Mouse (Mus musculus): Measurements from ENCODE around the gene B230118H07Rik. TPM values are rescaled to one million over a fixed set of nuclear protein-coding genes. Genes with fewer than 3 reads are reported as not detected.

The B230118H07Rik gene
- polyA plus RNA-seq, 1 experiment from 2014 or later = 38.1 TPM

- WGBS = 69% methylated on average over 2 of the region's 2 CpGs
- no peak for ATAC-seq (replicated peaks; ENCODE audit: low FRiP score)
- H3K9ac ChIP-seq (ENCODE audit: low read depth, low read length) = no peak overlapping the region
Observed at GRCm38 (mm10) chr2:101533741-101534140, 115.6 kb downstream of the B230118H07Rik start.

GRCm38 (mm10) chr2:101525503-101526381, 123.6 kb downstream of the B230118H07Rik start:
- H3K36me3 ChIP-seq (ENCODE audit: control insufficient read depth, insufficient read depth, low read length) = no peaks in the 10 kb centered on the region
- no peaks in the 10 kb centered on the region for H3K9me3 ChIP-seq (ENCODE audit: control insufficient read depth, low read length)
- no peak overlapping the region for H3K4me2 ChIP-seq
- H3K4me1 ChIP-seq (replicated peaks; ENCODE audit: control insufficient read depth, insufficient read depth, low read length) = no peaks in the 10 kb centered on the region
- H3K4me3 ChIP-seq (ENCODE audit: low read depth, low read length) = no peak overlapping the region
- H3K27ac ChIP-seq (ENCODE audit: low read depth, low read length) = no peak overlapping the region
- DNase-seq (ENCODE audit: low spot score) (no peak), ATAC-seq (replicated peaks; ENCODE audit: low FRiP score) (no peak)
- WGBS = 61% methylated on average over 6 of the region's 6 CpGs
- no peaks in the 10 kb centered on the region for H3K27me3 ChIP-seq (replicated peaks; ENCODE audit: control insufficient read depth, insufficient read depth, low read length)
- no peak overlapping the region for H3K9ac ChIP-seq (ENCODE audit: low read depth, low read length)

More at GRCm38 (mm10) chr2:101533741-101534140, 115.6 kb downstream of the B230118H07Rik start:
- H3K4me2 ChIP-seq = no peak overlapping the region
- DNase-seq (ENCODE audit: low spot score) = no peak
- H3K27ac ChIP-seq (ENCODE audit: low read depth, low read length) = no peak overlapping the region
- H3K4me3 ChIP-seq (ENCODE audit: low read depth, low read length) = no peak overlapping the region
- H3K36me3 ChIP-seq (ENCODE audit: control insufficient read depth, insufficient read depth, low read length) = no peaks in the 10 kb centered on the region
- no peaks in the 10 kb centered on the region for H3K27me3 ChIP-seq (replicated peaks; ENCODE audit: control insufficient read depth, insufficient read depth, low read length)
- no peaks in the 10 kb centered on the region for H3K9me3 ChIP-seq (ENCODE audit: control insufficient read depth, low read length)
- H3K4me1 ChIP-seq (replicated peaks; ENCODE audit: control insufficient read depth, insufficient read depth, low read length) = no peaks in the 10 kb centered on the region

- Histone ChIP-seq H3K9me3 (ENCODE audit: control insufficient read depth, low read length) (no peaks in the 10 kb centered on the region), H3K4me1 (replicated peaks; ENCODE audit: control insufficient read depth, insufficient read depth, low read length) (no peaks in the 10 kb centered on the region), H3K4me2 (no peak overlapping the region), H3K36me3 (ENCODE audit: control insufficient read depth, insufficient read depth, low read length) (no peaks in the 10 kb centered on the region), H3K27me3 (replicated peaks; ENCODE audit: control insufficient read depth, insufficient read depth, low read length) (no peaks in the 10 kb centered on the region), H3K9ac (ENCODE audit: low read depth, low read length) (no peak overlapping the region), H3K27ac (ENCODE audit: low read depth, low read length) (no peak overlapping the region), H3K4me3 (ENCODE audit: low read depth, low read length) (no peak overlapping the region)
- 80% methylated on average over 4 of the region's 4 CpGs for WGBS
- ATAC-seq (replicated peaks; ENCODE audit: low FRiP score) (no peak), DNase-seq (ENCODE audit: low spot score) (no peak)
Observed at GRCm38 (mm10) chr2:101525091-101525490, 124.2 kb downstream of the B230118H07Rik start.

- no peak for ATAC-seq (replicated peaks; ENCODE audit: low FRiP score)
- H3K36me3 ChIP-seq (ENCODE audit: control insufficient read depth, insufficient read depth, low read length) = no peaks in the 10 kb centered on the region
- H3K4me3 ChIP-seq (ENCODE audit: low read depth, low read length) = no peak overlapping the region
- no peaks in the 10 kb centered on the region for H3K4me1 ChIP-seq (replicated peaks; ENCODE audit: control insufficient read depth, insufficient read depth, low read length)
- no peaks in the 10 kb centered on the region for H3K9me3 ChIP-seq (ENCODE audit: control insufficient read depth, low read length)
- no peaks in the 10 kb centered on the region for H3K27me3 ChIP-seq (replicated peaks; ENCODE audit: control insufficient read depth, insufficient read depth, low read length)
- H3K27ac ChIP-seq (ENCODE audit: low read depth, low read length) = no peak overlapping the region
- no peak for DNase-seq (ENCODE audit: low spot score)
- H3K9ac ChIP-seq (ENCODE audit: low read depth, low read length) = no peak overlapping the region
- no peak overlapping the region for H3K4me2 ChIP-seq
- WGBS = 77% methylated on average over 1 of the region's 1 CpGs
Observed at GRCm38 (mm10) chr2:101520503-101520902, 128.8 kb downstream of the B230118H07Rik start.

GRCm38 (mm10) chr2:101519928-101520327, 129.4 kb downstream of the B230118H07Rik start:
- WGBS = 84% methylated on average over 1 of the region's 1 CpGs
- no peaks in the 10 kb centered on the region for H3K36me3 ChIP-seq (ENCODE audit: control insufficient read depth, insufficient read depth, low read length)
- no peak for DNase-seq (ENCODE audit: low spot score)
- no peaks in the 10 kb centered on the region for H3K9me3 ChIP-seq (ENCODE audit: control insufficient read depth, low read length)
- no peak for ATAC-seq (replicated peaks; ENCODE audit: low FRiP score)
- H3K27me3 ChIP-seq (replicated peaks; ENCODE audit: control insufficient read depth, insufficient read depth, low read length) = no peaks in the 10 kb centered on the region
- H3K4me1 ChIP-seq (replicated peaks; ENCODE audit: control insufficient read depth, insufficient read depth, low read length) = no peaks in the 10 kb centered on the region
- no peak overlapping the region for H3K4me3 ChIP-seq (ENCODE audit: low read depth, low read length)
- no peak overlapping the region for H3K4me2 ChIP-seq
- no peak overlapping the region for H3K9ac ChIP-seq (ENCODE audit: low read depth, low read length)
- no peak overlapping the region for H3K27ac ChIP-seq (ENCODE audit: low read depth, low read length)

Other genes starting within 250 kb of the B230118H07Rik start
- 0.10 and 0.17 TPM in 2 replicates for gene Rag2, start 24.8 kb downstream of the B230118H07Rik start, polyA plus RNA-seq (2014; fragmentation: Nextera tagmentation; extraction: Ambion mirVana)
- gene Rag1, start within 50 bp of the B230118H07Rik start, polyA plus RNA-seq (2014; fragmentation: Nextera tagmentation; extraction: Ambion mirVana) = 0.09 and 0.12 TPM in 2 replicates
- 12.1 and 15.2 TPM in 2 replicates for gene Traf6, start 28.9 kb upstream of the B230118H07Rik start, polyA plus RNA-seq (2014; fragmentation: Nextera tagmentation; extraction: Ambion mirVana)
- 8.5 and 8.9 TPM in 2 replicates for gene Prr5l, start 233.5 kb upstream of the B230118H07Rik start, polyA plus RNA-seq (2014; fragmentation: Nextera tagmentation; extraction: Ambion mirVana)
- gene Commd9, start 236.7 kb upstream of the B230118H07Rik start, polyA plus RNA-seq (2014; fragmentation: Nextera tagmentation; extraction: Ambion mirVana) = 46.1 and 47.6 TPM in 2 replicates